Comparison of ENCODE assay signal across 15 mouse cellular contexts in the genomic region with DNA sequence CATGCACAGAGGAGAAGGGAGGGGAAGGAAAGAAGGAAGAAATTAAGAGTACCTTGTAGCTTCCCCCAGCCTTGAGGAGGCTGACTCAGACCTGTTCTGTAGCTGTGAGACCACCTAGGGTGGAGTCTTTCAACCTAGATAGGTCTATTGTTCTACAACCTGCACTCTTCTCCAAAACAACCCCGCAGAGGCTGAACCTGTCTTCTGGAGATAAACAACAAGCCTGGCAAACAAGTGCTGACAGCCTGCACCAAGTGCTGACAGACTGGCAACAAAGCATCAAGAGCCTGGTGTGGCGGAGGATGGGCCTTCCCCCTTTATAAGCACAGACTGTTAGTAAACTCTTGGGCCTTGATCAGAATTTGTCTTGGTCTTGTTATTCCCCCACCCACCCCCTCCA. TPM values are rescaled to one million over a fixed set of nuclear protein-coding genes. Genes with fewer than 3 reads are reported as not detected.
"Had no signal": no experiment of that assay in that cellular context is flagged by ENCODE, and none has a peak within 500 bp of the region (broad histone marks: within the 10 kb centered on the region; RNA-seq: fewer than 3 reads in every experiment).

No protein-coding gene starts in this region.

- H3K27ac ChIP-seq: limb, embryonic 12.5 days; liver, embryonic 13.5 days; lung, embryonic 15.5 days; macrophage; midbrain, embryonic 15.5 days; neural tube, embryonic 12.5 days; stomach, postnatal 0 days had no signal

- H3K27me3 ChIP-seq: limb, embryonic 12.5 days; liver, embryonic 13.5 days; lung, embryonic 15.5 days; midbrain, embryonic 15.5 days; neural tube, embryonic 12.5 days had no signal

- ATAC-seq: liver, postnatal 0 days; midbrain, embryonic 15.5 days had no signal

- H3K4me3 ChIP-seq: limb, embryonic 12.5 days; liver, embryonic 13.5 days; lung, embryonic 15.5 days; megakaryocyte, embryonic 14.5 days; midbrain, embryonic 15.5 days; neural tube, embryonic 12.5 days had no signal

- H3K9ac ChIP-seq: limb, embryonic 12.5 days; liver, embryonic 13.5 days; liver, postnatal 0 days; lung, embryonic 15.5 days; midbrain, embryonic 15.5 days; neural tube, embryonic 12.5 days had no signal

- DNase-seq: kidney, postnatal 25 days; liver; liver, embryonic 13.5 days; liver, postnatal 0 days; lung, postnatal 14 days; thymus, postnatal 4 days had no signal

- H3K4me1 ChIP-seq: limb, embryonic 12.5 days; liver, embryonic 13.5 days; lung, embryonic 15.5 days; megakaryocyte, embryonic 14.5 days; midbrain, embryonic 15.5 days; neural tube, embryonic 12.5 days had no signal

- H3K9me3 ChIP-seq: lung, embryonic 15.5 days; midbrain, embryonic 15.5 days had no signal

- H3K4me2 ChIP-seq: limb, embryonic 12.5 days; liver, embryonic 13.5 days; lung, embryonic 15.5 days; midbrain, embryonic 11.5 days; midbrain, embryonic 15.5 days; neural tube, embryonic 12.5 days had no signal

- H3K36me3 ChIP-seq: limb, embryonic 12.5 days; liver, embryonic 13.5 days; lung, embryonic 15.5 days; midbrain, embryonic 15.5 days; neural tube, embryonic 12.5 days had no signal

RNA-seq across cellular contexts. Expression of a gene that starts 57.7 kb away (rescaled TPM):
- total RNA-seq: monocyte, adult 5-6 weeks had no signal
- polyA plus RNA-seq: limb, embryonic 12.5 days; liver, embryonic 13.5 days; macrophage had no signal
